Mouse (Mus musculus): Measurements from ENCODE around the gene Nxn.

GRCm38 (mm10) chr11:76217390-76217800 is 181.5 kb downstream of the Nxn start, which contains the start of the genes Dbil5 and Gemin4:
- peak; percentile 97 for TF ChIP-seq CTCF (IDR thresholded peaks at IDR 0.05; ENCODE audit: borderline replicate concordance, control insufficient read depth, extremely low read depth, insufficient read depth, low read length, poor library complexity)
- TF ChIP-seq POLR2A (IDR thresholded peaks at IDR 0.05; ENCODE audit: control insufficient read depth, extremely low read depth, insufficient read depth, low read length, poor library complexity), result peak; percentile 84

Data from thymus, adult 2 months (tissue).